Mouse (Mus musculus): ENCODE measurements around the gene Bax. TPM values are rescaled to one million over a fixed set of nuclear protein-coding genes. Genes with fewer than 3 reads are reported as not detected.

Bax gene
- polyA plus RNA-seq, 1 experiment from 2014 or later, result 185 TPM

GRCm38 (mm10) chr7:45447325-45447990 is 19.2 kb downstream of the Bax start:
- H3K4me3 ChIP-seq (replicated peaks), result no peak overlapping the region
- no peak overlapping the region for H3K4me2 ChIP-seq (replicated peaks)
- ATAC-seq, result no peak
- peaks cover 27% of the 10 kb centered on the region for H3K36me3 ChIP-seq
- H3K4me1 ChIP-seq (replicated peaks), result no peaks in the 10 kb centered on the region
- no peak overlapping the region for H3K9ac ChIP-seq
- H3K27me3 ChIP-seq (replicated peaks), result no peaks in the 10 kb centered on the region
- no peaks in the 10 kb centered on the region for H3K9me3 ChIP-seq
- 33% methylated on average over 11 of the region's 11 CpGs for WGBS
- H3K27ac ChIP-seq, result no peak overlapping the region

GRCm38 (mm10) chr7:45446589-45446988 is 20.1 kb downstream of the Bax start:
- Histone ChIP-seq H3K4me2 (replicated peaks) (no peak overlapping the region), H3K4me3 (replicated peaks) (no peak overlapping the region), H3K27ac (no peak overlapping the region), H3K9me3 (no peaks in the 10 kb centered on the region), H3K4me1 (replicated peaks) (no peaks in the 10 kb centered on the region), H3K36me3 (peaks cover 27% of the 10 kb centered on the region), H3K9ac (no peak overlapping the region), H3K27me3 (replicated peaks) (no peaks in the 10 kb centered on the region)
- ATAC-seq, result no peak

GRCm38 (mm10) chr7:45443526-45444420 is 22.9 kb downstream of the Bax start:
- peaks cover 30% of the 10 kb centered on the region for H3K36me3 ChIP-seq
- H3K4me2 ChIP-seq (replicated peaks), result no peak overlapping the region
- 76% methylated on average over 22 of the region's 22 CpGs for WGBS
- no peak overlapping the region for H3K27ac ChIP-seq
- H3K4me1 ChIP-seq (replicated peaks), result no peaks in the 10 kb centered on the region
- H3K27me3 ChIP-seq (replicated peaks), result no peaks in the 10 kb centered on the region
- ATAC-seq, result no peak
- H3K4me3 ChIP-seq (replicated peaks), result no peak overlapping the region
- H3K9me3 ChIP-seq, result no peaks in the 10 kb centered on the region
- no peak overlapping the region for H3K9ac ChIP-seq

GRCm38 (mm10) chr7:45437521-45438276 is 29.0 kb downstream of the Bax start, which contains the start of gene Ruvbl2:
TSS of gene Ruvbl2 (minus strand) at chr7:45438096.
- Histone ChIP-seq H3K4me1 (replicated peaks) (peaks cover 38% of the 10 kb centered on the region), H3K27ac (no peak within 1 kb of the TSS), H3K27me3 (replicated peaks) (no peaks in the 10 kb centered on the region), H3K9me3 (no peaks in the 10 kb centered on the region), H3K4me2 (replicated peaks) (peak within 1 kb of the TSS; percentile 7), H3K36me3 (0 out of 2 replicates have a peak, but pooled peaks cover 7% of the 10 kb centered on the region), H3K4me3 (replicated peaks) (no peak within 1 kb of the TSS), H3K9ac (no peak within 1 kb of the TSS)
- WGBS, result 21% methylated on average over 19 of the region's 19 CpGs
- ATAC-seq, result no peak

GRCm38 (mm10) chr7:45437046-45437445 is 29.7 kb downstream of the Bax start:
- Histone ChIP-seq H3K27ac (no peak overlapping the region), H3K4me2 (replicated peaks) (no peak overlapping the region), H3K9ac (no peak overlapping the region), H3K9me3 (no peaks in the 10 kb centered on the region), H3K4me3 (replicated peaks) (no peak overlapping the region), H3K4me1 (replicated peaks) (peaks cover 39% of the 10 kb centered on the region), H3K27me3 (replicated peaks) (no peaks in the 10 kb centered on the region), H3K36me3 (0 out of 2 replicates have a peak, but pooled peaks cover 7% of the 10 kb centered on the region)
- no peak for ATAC-seq
- WGBS, result 40% methylated on average over 6 of the region's 6 CpGs

- Histone ChIP-seq H3K4me2 (replicated peaks) (peak overlapping the region; percentile 76), H3K4me1 (replicated peaks) (peaks cover 39% of the 10 kb centered on the region), H3K9me3 (no peaks in the 10 kb centered on the region), H3K4me3 (replicated peaks) (no peak overlapping the region), H3K27ac (no peak overlapping the region), H3K36me3 (0 out of 2 replicates have a peak, but pooled peaks cover 11% of the 10 kb centered on the region), H3K9ac (no peak overlapping the region), H3K27me3 (replicated peaks) (no peaks in the 10 kb centered on the region)
- 91% methylated on average over 5 of the region's 5 CpGs for WGBS
- no peak for ATAC-seq
Observed at GRCm38 (mm10) chr7:45436444-45436843, 30.3 kb downstream of the Bax start.

GRCm38 (mm10) chr7:45435038-45435437 is 31.7 kb downstream of the Bax start:
- 2% methylated on average over 16 of the region's 16 CpGs for WGBS
- Histone ChIP-seq H3K9me3 (no peaks in the 10 kb centered on the region), H3K27me3 (replicated peaks) (no peaks in the 10 kb centered on the region), H3K36me3 (peaks cover 18% of the 10 kb centered on the region), H3K4me2 (replicated peaks) (peak overlapping the region; percentile 76), H3K4me1 (replicated peaks) (peaks cover 39% of the 10 kb centered on the region), H3K27ac (peak overlapping the region; percentile 81), H3K9ac (peak overlapping the region; percentile 77), H3K4me3 (replicated peaks) (peak overlapping the region; percentile 73)
- ATAC-seq, result peak; percentile 16

- peak; percentile 98 for ATAC-seq
- Histone ChIP-seq H3K9me3 (no peaks in the 10 kb centered on the region), H3K27ac (peak within 1 kb of the TSS; percentile 86), H3K27me3 (replicated peaks) (no peaks in the 10 kb centered on the region), H3K4me1 (replicated peaks) (peaks cover 39% of the 10 kb centered on the region), H3K4me2 (replicated peaks) (peak within 1 kb of the TSS; percentile 90), H3K9ac (peak within 1 kb of the TSS; percentile 80), H3K36me3 (peaks cover 17% of the 10 kb centered on the region), H3K4me3 (replicated peaks) (peak within 1 kb of the TSS; percentile 73)
- WGBS, result under 1% methylated on average over 45 of the region's 45 CpGs
Observed at GRCm38 (mm10) chr7:45434203-45435015, 32.3 kb downstream of the Bax start, which contains the start of gene Gys1. TSS of gene Gys1 (plus strand) at chr7:45434844.

GRCm38 (mm10) chr7:45433835-45434202 is 32.9 kb downstream of the Bax start:
- peaks cover 22% of the 10 kb centered on the region for H3K36me3 ChIP-seq
- no peak for ATAC-seq
- under 1% methylated on average over 7 of the region's 7 CpGs for WGBS
- H3K9me3 ChIP-seq, result no peaks in the 10 kb centered on the region
- peak overlapping the region; percentile 73 for H3K4me3 ChIP-seq (replicated peaks)
- H3K27ac ChIP-seq, result peak overlapping the region; percentile 86
- peaks cover 39% of the 10 kb centered on the region for H3K4me1 ChIP-seq (replicated peaks)
- H3K9ac ChIP-seq, result peak overlapping the region; percentile 80
- H3K4me2 ChIP-seq (replicated peaks), result peak overlapping the region; percentile 90
- no peaks in the 10 kb centered on the region for H3K27me3 ChIP-seq (replicated peaks)

- Histone ChIP-seq H3K9ac (no peak overlapping the region), H3K4me1 (replicated peaks) (no peaks in the 10 kb centered on the region), H3K36me3 (peaks cover 56% of the 10 kb centered on the region), H3K9me3 (no peaks in the 10 kb centered on the region), H3K4me3 (replicated peaks) (no peak overlapping the region), H3K4me2 (replicated peaks) (no peak overlapping the region), H3K27me3 (replicated peaks) (no peaks in the 10 kb centered on the region), H3K27ac (no peak overlapping the region)
- no peak for ATAC-seq
- WGBS, result 93% methylated on average over 8 of the region's 8 CpGs
Observed at GRCm38 (mm10) chr7:45426556-45426955, 40.1 kb downstream of the Bax start.

GRCm38 (mm10) chr7:45421194-45421593 is 45.5 kb downstream of the Bax start:
- peaks cover 37% of the 10 kb centered on the region for H3K36me3 ChIP-seq
- 92% methylated on average over 14 of the region's 14 CpGs for WGBS
- ATAC-seq, result no peak
- H3K27ac ChIP-seq, result no peak overlapping the region
- peaks cover 10% of the 10 kb centered on the region for H3K4me1 ChIP-seq (replicated peaks)
- H3K4me3 ChIP-seq (replicated peaks), result no peak overlapping the region
- H3K27me3 ChIP-seq (replicated peaks), result peaks cover 10% of the 10 kb centered on the region
- no peaks in the 10 kb centered on the region for H3K9me3 ChIP-seq
- H3K9ac ChIP-seq, result no peak overlapping the region
- H3K4me2 ChIP-seq (replicated peaks), result no peak overlapping the region

Data from intestine, embryonic 15.5 days (tissue).